Mouse (Mus musculus): ENCODE measurements at regions not wholly inside any gene's neighbourhood (a gene's known extent, or its start where the extent isn't known, plus 50 kb on each side); places are given as distances from the start of the nearest gene placed in this dataset.
"Not testable (repeated sequence)": the region's sequence is repeated elsewhere in the genome, so short reads cannot be mapped to it uniquely, and the experiment has no call there.

DNA sequence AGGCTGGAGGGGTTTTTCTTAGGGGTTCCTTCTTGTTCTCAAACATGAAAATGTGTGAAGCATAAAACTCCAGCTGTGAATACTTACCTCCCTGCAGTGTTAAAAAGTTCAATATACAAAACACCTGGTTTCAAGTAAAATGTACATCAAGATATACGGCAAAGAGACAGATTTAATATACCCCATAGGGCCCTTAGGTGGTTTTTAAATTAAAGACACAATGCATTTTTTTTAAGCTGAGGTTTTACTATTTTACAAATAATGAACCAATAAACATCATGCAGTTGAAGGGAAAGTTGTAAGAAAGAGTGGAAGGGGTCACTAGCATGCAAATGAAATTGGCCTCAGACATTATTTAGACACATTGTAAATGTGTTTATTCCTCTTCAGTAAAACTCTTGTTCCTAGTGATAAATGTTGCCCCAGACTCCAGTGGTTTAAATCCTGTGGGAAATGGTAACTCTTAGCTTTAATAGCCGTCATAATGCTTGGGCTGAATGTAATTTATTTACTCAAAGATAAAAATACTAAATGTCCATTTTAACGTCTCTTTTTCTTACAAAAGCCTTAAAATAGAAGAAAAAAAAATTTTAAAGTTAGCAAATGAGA is 1337.9 kb downstream of the Efnb2 start:
- DNase-seq (ENCODE audit: inconsistent ontology term), result no peak

DNA sequence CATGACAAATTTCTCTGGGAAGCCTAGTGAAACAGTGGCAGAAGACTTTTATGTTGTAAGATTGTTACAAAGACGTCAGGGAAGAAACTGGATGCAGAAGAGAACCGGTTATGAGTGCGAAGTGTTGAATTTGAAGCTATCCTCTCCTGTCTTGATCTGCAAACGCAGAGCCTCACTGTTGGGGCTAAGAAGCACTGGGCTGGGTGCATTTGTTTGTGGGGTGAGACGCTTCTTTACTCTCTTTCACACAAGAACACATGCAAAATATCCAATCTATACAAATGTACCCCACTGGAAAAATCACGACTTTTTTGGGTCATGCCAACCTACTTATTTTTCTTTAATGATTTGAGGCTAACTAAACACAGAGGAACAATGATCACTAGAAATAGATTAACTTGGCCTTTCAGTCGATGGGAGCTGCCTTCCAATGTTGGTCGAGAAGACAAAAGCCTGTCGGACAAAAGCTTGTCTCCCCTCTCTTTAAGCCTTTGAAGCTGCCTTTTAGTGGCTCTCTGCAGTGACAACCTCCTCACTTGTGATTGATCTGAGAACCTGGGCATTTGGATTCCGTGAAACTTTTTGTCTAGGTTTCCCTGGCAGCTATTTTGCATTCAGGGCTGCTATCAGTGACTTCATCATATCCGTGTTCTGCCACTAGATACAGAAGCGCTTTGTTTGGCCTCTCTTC is 1338.5 kb downstream of the Efnb2 start:
- no peak for DNase-seq (ENCODE audit: inconsistent ontology term)

- no peak for DNase-seq (ENCODE audit: inconsistent ontology term)
These were observed 1344.2 kb downstream of the Efnb2 start for GRCm38 (mm10) chr8:7316806-7317355.

GRCm38 (mm10) chr8:7309239-7309638 is 1351.8 kb downstream of the Efnb2 start:
- DNase-seq (ENCODE audit: inconsistent ontology term), result peak; percentile 8

- no peak for DNase-seq (ENCODE audit: inconsistent ontology term)
These were observed 1371.7 kb downstream of the Efnb2 start for GRCm38 (mm10) chr8:7289361-7289760.

DNA sequence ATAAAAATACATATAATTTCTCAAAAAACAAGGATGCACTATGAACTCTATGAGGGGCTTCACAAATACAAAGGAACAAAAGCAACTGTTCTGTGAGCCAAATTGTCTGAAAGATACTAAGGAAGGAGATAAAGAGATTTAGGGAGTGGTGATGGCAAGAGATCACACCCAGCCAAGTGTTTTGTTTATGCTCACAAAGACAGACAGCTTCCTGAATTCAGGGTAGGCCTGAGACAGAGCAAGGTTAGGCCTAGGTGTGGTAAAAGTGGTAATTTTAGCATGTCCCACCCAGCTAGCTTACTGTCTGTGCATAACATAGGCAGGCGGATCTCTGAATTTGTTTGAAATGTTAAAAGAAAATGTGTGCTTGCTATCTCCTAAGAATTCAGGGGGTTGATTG is 1374.5 kb downstream of the Efnb2 start:
- DNase-seq (ENCODE audit: inconsistent ontology term), result no peak

GRCm38 (mm10) chr8:7267406-7267805 is 1393.6 kb downstream of the Efnb2 start:
- no peak for DNase-seq (ENCODE audit: inconsistent ontology term)

DNA sequence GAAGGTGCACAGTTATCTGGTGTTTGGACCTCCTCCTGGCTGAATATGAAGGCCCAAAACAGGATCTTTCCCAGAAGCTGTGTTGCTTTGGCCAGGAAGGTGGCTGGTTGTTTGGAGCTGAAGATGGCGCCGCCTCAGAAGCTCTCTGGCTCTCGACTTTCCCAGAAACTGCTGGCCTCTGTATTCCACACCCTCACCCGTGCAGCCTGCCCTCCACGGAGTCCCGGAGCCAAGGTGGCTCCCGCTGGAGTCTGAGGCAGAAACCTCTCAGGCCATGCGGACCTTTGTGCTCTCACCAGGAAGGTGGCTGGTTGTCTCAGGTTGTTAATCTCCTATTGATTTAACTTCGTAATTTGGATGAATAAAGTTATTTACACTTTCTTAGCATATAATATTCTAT is 1406.7 kb downstream of the Efnb2 start:
- DNase-seq (ENCODE audit: inconsistent ontology term), result not testable (repeated sequence)

- DNase-seq (ENCODE audit: inconsistent ontology term), result no peak
These were observed 1420.7 kb downstream of the Efnb2 start for GRCm38 (mm10) chr8:7240321-7240720.

DNA sequence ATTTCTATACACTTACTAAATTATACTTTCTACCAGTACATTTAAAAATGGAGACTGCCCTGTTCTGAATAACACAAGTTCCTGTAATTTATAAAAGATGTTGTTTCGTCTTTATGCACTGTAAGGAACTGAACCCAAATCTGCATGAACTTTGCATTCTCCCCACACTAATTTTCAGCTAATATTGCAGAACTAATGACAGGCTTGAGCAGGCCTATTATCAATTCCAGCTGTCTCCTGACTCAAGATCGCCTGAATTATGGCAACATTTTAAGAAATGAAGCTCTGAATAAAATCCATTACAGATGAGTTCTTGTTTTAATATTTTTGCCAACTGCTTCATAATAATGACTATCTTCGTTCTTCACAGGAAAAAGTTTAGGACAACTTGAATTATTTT is 1427.0 kb downstream of the Efnb2 start:
- DNase-seq (ENCODE audit: inconsistent ontology term), result no peak

GRCm38 (mm10) chr8:7219300-7219699 is 1441.7 kb downstream of the Efnb2 start:
- peak; percentile 42 for DNase-seq (ENCODE audit: inconsistent ontology term)

GRCm38 (mm10) chr8:7207178-7207577 is 1453.9 kb downstream of the Efnb2 start:
- peak; percentile 94 for DNase-seq (ENCODE audit: inconsistent ontology term)

GRCm38 (mm10) chr8:7206596-7206995 is 1454.4 kb downstream of the Efnb2 start:
- DNase-seq (ENCODE audit: inconsistent ontology term), result no peak

DNA sequence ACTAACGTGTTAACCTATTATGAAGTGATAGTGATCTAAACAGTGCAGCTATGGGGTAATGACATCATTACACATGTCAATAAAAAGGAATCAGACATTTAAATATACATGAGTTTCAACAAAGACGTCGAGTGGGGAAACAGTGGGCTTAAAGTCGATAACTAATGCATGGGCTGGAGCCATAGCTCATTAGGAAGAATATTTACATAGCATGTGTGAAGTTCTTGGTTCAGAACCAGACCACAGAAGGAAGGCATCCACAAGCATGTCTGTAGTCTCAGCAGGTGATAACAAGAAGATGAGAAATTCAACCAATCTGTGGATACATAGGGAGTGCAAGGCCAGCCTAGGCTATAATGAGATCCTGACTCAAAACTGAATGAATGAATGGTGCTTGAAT is 1456.0 kb downstream of the Efnb2 start:
- DNase-seq (ENCODE audit: inconsistent ontology term), result no peak

GRCm38 (mm10) chr8:7190726-7191125 is 1470.3 kb downstream of the Efnb2 start:
- no peak for DNase-seq (ENCODE audit: inconsistent ontology term)

DNA sequence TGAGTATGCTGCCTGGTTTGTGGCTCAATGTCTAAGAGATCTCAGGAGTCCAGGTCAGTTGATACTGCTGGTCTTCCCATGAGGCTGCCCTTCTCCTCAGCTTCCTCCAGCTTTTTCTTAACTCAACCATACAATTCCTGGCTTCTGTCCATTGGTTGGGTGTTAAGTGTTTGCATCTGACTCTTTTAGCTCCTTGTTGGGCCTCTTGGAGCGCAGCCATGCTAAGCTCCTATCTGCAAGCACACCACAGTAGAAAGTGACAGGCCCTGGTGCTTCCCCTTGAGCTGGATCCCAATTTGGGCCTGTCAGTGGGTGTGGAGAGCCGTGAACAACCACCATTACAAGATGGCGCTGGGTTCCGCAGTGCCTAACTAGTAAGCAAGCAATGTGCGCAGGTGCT is 1497.7 kb downstream of the Efnb2 start:
- DNase-seq (ENCODE audit: inconsistent ontology term), result no peak

GRCm38 (mm10) chr8:7131746-7132145 is 1529.3 kb downstream of the Efnb2 start:
- no peak for DNase-seq (ENCODE audit: inconsistent ontology term)

- DNase-seq (ENCODE audit: inconsistent ontology term), result no peak
These were observed 1552.2 kb downstream of the Efnb2 start for GRCm38 (mm10) chr8:7108849-7109248.

DNA sequence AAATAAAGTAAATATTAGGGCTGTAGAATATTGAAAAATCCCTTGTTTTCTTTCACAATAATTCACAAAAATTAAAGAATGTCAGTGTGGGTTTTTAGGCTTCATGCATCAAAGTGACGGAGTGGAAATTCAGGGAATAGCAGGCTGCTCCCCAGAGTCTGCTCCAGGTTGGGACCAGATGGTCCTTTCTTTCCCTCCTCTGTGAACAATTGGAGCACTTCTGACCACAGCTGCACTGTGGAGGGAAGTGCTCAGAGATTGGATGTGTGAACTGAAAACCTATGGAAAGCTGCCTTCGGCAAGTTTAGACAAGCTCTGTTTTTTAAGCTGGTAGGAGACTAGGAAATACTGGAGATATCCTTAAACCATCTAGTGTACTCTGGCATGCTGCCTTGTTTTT is 1563.5 kb downstream of the Efnb2 start:
- no peak for DNase-seq (ENCODE audit: inconsistent ontology term)

GRCm38 (mm10) chr8:7092831-7093230 is 1568.2 kb downstream of the Efnb2 start:
- no peak for DNase-seq (ENCODE audit: inconsistent ontology term)

DNA sequence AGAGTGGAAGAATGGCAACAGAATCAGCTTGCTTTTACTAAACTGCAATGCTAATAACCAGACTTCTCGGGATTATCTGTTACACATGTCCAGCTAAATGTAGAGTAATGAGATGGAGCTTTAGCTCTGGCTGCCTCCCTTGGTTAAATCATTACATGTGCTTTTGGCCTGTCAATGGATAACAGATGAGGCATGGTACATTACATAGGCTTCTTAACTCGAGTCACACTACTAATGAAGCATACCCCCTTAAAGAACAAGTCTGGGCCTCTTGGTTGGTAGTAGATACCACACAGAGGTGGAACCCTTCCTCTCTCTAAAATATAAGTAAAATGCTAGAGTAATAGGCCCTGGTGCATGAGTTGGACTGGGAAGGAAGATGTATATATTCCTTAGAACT is 1572.9 kb downstream of the Efnb2 start:
- DNase-seq (ENCODE audit: inconsistent ontology term), result no peak

DNA sequence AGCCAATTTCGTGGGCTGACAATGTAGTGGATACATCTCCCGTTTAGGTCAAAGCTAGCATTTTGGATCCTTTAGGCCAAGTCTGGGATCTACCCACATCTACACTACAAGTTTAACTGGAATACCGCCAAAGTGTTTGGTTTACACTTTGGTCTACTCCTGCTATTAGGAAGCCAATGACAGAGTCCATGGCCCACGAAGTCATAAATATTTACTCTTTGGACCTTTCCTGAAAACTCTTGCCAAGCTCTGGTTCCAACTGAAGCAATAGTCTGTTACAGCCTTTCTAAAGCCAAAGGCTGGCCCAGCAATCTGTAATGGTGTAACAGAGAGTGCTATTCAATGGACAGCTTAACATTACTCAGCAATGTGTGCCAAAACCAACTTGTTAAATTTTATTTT is 1600.8 kb downstream of the Efnb2 start:
- DNase-seq (ENCODE audit: inconsistent ontology term), result no peak

- no peak for DNase-seq (ENCODE audit: inconsistent ontology term)
These were observed 1634.7 kb downstream of the Efnb2 start for GRCm38 (mm10) chr8:7026247-7026844.

Data from Muller cell, postnatal 12 days (primary cell).